Mouse (Mus musculus): ENCODE data around the gene Cox8a. TPM values are rescaled to one million over a fixed set of nuclear protein-coding genes. Genes with fewer than 3 reads are reported as not detected.
A peak's percentile ranks its signal among the peaks of the same experiment; 100 is the strongest.

Cox8a gene
- total RNA-seq (2021) = 1,334 and 1,491 TPM in 2 replicates
- long read RNA-seq, experiment 1, transcript Cox8a-201 (2 exons, 550 nt) = major isoform, 1,404 of 1,424 reads
- long read RNA-seq, experiment 1, partial matches to known transcripts = 16 of 1,424 reads
- long read RNA-seq, experiment 1, other reads (novel, unspliced or antisense) = 4 of 1,424 reads
- long read RNA-seq, experiment 2, transcript Cox8a-201 (2 exons, 550 nt) = major isoform, 1,942 of 1,968 reads
- long read RNA-seq, experiment 2, partial matches to known transcripts = 0 of 1,968 reads
- long read RNA-seq, experiment 2, other reads (novel, unspliced or antisense) = 26 of 1,968 reads

DNA sequence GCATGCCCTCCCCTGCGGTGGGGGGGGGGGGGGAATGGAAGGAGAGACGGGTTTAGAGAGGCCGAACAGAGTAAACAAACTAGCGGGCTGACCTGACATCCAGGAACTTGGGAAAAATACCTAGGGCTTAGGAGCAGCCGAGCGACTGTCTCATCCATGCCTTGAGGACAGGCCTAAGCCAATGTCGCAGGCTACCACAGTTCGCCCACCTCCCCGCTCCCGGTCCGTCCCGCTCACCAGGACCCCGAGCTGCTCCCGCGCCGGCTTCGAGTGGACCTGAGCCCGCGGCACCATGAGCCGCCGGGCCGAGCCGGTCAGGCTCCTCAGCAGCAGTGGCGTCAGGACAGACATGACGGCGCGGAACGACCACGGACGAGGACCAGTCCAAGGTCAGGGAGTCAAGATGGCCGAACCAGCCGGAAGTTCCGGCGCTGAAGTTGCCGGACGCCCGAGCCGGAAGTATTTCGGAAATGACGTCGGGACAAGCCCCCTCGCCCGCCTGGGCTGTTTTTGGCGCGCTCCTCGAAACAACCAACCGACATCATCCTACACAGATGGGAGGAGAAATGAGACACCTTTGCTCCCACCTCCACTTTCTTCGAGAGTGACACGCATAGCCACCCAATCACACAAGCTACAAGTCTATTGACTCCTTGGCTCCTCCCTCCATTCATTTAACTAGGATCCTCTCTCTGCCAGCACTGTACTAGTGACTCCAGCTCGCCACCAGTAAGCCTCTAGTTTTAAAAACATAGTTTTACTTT lies at the start of gene Cox8a:
Cox8a (minus strand) TSS at position 455 of the 764 bp plus-strand sequence.
- DNase-seq = peak; percentile 98

DNA sequence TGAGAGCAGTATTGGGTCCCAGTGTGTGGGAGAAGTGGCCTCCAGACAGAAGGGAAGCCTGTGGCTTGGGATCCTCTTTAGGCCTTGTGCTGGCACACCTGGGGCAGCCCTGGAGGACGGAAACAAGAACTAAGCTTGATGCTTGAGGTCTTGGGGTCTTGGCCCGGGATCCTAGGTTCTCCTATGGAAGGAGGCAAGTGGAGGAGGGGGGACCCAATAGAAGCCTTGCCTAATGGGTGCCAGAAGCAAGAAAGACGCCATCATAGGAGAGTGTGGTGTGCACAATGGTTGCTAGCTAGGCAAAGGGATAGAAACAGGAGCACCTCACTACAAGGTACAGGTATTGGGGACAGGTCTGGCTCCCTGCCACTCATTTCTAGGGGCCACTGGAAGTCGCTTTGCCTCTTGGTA lies 49.0 kb upstream of the Cox8a start:
- DNase-seq = no peak

DNA sequence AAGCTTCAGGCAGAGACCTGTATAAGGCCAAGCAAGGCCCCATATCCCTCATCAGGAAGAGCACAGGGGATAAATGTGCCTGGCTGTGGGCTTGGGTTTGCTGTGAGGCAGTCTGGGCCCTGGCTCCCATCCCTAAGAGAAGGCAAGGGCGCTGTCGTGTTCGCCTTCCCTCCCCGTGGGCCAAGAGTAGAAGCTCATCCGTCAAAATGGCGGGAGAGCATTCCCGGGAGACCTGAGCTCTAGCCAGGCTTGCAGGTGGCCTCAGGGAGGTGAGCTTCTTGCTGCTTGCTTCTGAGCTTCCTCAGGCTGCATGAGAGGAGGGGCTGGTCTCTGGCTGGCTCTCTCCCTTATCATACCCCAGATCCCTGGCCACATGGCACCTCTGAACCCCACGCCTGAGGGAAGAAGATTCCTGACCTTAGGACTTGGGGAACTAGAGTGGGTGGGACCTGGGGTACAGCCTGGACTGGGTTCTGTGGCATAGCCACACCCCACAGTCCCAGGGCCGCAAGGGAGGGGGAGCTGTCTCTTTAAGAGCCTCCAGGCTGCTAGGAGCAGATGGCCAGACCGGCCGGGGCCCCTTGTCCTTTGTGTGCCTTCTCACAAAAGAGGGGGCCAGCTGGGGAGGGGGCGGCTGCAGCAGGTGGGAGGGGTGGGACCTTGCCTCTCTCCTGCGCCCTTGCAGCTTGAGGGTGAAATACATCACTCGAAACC lies 48.2 kb upstream of the Cox8a start:
- DNase-seq = no peak

DNA sequence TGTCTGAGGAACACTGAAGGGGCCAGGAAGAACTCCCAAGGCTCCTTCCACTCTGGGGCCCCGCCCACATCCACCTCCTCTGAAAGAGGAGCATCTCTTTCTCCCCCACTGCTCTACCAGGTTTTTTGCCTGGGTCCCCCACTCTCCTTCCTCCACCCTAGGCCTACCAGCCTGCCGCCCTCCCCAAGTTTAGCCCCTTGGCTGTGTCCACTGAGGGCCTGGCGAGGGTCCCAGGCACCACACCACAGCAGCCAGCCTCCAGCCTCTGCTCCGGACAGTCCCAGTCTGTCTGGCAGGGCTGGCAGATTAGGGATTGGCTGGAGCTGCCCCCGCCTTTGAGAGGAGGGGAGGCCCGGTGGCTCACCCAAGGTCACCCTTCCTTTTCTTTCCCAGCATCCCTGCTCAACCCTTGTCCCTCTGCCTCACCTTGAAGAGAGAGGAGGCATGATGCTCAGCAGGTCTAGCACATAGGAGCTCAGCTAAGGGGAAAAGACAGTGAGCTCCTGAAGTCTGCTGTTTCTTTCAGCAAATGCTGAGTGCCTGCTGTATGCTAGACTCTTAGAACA lies 47.4 kb upstream of the Cox8a start:
- peak; percentile 70 for DNase-seq

DNA sequence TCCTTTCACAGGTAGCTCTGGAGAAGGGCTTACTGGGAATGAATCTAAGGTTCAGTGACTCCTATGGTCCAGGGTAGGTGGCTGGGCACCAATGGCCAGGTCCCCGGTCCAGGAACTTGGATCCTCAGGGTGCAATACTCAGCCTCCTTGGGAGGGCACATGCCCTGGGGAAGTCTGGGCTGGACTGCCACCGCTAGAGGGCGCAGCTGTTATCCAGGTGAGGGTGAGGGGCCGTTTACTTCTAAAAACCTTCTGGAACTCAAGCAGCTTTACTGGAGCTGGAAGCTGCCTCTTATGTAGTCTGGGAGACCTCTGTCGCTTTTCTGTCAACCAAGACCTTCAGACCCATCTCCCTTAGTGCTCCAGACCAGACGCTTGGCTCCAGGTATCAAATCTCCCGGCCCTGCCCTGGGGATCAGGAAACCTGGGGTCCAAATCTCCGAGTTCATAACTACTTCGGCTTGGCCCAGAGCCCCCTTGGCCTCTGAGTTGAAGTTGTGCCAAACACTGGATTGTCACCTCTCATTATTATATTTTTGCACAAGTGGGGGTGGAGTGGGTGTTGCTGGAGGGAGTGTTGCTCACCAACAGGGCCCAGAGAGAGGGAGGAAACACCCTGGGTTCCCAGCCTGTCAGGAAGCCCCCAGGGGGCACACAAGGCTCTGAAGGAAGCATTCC lies 46.8 kb upstream of the Cox8a start:
- peak; percentile 92 for DNase-seq

DNA sequence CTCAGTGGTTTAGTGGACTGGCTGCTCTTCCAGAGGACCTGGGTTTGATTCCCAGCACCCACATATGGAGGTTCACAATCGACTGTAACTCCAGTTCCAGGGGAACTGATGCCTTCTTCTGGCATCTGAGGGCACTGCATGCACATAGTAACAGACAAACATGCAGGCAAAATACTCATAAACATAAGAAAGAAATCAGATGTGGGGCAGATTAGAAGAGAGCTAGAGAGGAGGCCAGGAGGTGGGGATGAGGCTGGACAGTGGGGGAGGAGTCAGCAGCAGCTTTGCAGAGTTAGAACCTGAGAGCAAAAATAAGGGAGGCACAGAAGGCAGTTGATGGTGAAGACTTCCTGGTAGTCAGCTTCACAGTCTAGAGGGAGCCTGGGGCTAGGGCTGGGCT lies 45.2 kb upstream of the Cox8a start:
- no peak for DNase-seq

DNA sequence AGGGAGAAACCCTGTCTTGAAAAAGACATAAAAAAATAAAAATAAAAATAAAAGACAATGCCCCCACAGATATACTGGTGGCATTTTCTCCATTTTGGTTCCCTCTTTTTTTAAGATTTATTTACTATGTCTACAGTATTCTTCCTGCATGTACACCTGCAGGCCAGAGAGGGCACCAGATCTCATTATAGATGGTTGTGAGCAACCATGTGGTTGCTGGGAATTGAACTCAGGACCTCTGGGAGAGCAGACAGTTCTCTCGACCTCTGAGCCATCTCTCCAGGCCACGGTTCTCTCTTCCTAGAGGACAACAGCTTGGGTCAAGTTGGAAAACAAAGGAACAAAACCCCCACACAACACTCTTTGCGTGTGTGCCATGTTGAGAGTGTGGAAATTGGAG lies 44.5 kb upstream of the Cox8a start:
- no peak for DNase-seq

DNA sequence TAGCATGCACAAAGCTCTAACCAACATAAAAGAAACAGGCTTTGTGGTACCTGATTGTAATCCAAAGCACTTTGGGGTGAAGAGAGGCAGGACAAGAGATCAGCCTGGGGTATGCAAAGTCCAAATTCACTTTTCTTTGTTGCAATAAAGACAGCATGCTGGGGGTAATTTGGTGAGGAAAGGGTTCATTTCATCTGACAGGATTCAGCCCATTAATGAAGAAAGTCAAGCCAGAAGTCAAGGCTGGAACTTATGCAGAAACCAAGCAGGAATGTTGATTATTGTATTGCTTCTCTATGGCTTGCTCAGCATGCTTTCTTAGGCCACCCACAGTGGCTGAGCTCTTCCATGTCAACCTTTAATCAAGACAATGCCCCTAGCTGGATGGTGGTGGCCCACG lies 44.1 kb upstream of the Cox8a start:
- no peak for DNase-seq

DNA sequence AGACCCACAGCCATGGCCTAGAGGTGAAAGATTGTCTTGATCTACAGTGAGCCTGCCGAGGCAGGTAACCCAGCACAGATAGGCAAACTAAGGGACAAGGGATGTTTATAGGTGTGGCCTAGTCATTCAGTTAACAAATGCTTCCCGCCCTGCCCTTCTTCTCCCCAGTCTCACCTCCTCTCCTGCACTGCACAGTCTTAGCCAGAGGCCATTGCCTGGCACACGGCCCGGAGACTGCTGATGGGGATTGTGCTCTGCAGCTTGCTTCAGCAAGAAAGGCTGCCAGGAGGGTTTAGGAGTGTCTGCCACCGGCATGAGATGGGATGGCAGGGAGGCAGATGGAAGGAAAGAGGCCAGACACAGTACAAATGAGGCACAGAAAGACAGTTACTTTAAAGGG lies 40.5 kb upstream of the Cox8a start:
- DNase-seq = peak; percentile 47

DNA sequence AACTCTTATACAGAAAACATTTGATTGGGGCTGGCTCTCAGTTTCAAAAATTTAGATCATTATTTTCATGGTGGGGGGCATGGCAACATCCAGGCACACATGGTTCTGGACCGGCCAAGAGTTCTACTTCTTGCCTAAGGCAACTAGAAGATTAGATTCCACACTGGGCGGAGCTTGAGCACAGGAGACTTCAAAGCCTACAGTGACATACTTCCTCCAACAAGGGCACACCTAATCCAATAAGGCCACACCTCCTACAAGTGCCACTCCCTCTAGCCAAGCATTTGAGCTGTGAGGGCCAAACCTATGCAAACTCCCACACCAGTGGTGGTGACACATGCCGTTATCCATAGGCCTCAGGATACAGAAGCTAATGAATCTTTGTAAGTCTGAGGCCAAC lies 28.6 kb upstream of the Cox8a start:
- DNase-seq = no peak

DNA sequence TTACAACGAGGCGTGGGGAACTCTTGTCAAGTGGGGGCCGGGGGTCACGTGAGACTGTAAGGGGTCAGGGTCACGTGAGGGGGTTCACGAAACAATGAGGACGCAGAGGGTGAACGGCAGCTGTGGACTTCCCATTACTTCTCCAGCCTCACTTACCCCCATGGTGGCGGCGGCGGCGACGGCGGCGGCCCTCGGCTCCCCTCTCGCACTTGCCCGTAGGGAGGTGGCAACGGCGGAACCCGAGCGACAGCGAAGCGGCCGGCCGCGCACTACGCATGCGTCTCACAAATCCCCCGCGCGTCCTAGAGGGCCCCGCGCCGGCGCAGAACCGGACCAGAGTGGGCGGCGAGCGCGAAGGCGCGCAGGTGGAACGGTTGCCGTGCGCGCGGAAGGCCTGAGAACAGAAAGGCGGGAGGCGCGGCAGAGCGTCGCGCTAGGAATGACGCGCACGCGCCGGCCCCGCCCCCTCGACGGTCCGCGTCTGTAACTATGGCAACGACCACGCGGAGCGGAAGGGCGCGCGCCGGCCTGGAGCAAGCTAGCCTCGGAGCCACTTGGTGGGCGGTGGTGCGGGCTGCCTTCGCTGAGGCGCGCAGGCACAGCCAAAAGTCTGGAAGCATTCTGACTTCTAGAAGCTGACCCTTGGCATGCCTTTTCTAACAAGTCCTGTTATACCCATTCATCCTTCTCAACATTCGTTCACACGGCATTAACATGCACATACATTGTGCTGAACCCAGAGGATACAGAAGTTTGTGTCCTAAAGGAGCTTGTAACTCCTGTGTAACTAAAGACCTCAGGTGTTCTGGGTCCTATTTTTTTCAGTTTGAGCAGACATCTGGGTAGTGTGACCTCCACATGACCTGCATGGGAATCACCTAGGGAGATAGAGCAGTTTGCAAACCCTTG lies 23.6 kb upstream of the Cox8a start, which contains the start of gene Naa40:
Naa40 (minus strand) TSS at position 402 of the 909 bp plus-strand sequence.
- DNase-seq = peak; percentile 96

DNA sequence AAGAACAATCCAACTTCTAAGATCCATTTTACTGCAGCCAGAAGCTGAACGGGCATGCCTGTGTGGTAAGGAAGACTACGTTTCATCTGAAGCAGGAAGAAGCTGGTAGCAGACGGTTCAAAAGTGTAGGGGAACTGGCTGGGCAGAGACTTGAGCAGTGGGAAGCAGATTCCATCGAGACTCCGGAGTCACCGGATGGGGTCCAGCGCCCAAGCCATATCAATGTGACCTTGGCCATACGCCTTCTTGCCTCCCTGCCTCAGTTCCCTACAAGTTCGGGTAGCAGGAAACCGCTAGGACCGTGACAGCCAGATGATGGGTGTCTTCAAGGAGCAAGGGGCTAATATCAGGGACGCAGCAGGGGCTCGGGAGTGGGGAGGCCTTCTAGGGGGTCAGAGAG lies 22.9 kb upstream of the Cox8a start:
- DNase-seq = no peak

DNA sequence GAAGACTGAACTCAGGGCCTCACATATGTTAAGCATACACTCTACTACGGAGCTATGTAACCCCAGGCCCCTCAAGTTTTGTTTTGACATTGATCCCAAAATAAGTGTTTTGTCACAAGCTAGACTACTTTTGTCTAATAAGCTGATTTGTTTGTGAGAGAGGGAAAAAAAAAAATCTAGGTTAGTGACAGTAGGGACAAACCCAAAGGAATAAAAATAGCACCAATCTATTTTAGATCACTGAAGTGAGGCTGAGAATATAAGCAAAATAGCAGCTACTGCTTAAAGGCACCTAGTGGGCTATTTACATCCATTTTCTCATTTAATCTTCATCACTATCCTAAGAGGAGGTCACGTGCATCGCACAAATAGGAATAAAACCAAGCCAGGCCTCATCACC lies 22.2 kb upstream of the Cox8a start:
- DNase-seq = no peak

DNA sequence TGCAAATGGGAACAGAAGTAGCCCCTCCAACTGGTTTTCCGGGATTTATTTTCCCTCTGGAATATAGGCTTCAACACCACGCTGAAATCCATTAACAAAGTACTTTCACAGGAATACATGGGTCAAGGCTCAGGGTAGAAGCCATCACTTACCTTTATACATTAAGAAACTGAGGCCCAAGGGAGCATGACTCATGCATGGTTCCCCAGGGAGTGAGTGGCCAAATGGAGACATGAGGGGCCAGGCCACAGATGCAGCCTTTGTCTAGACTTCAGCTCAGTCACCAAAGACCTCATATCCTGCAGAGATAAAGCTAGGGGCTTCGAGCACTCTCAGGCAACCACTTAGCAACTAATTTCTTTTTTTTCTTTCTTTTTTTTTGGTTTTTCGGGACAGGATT lies 19.3 kb upstream of the Cox8a start:
- DNase-seq = no peak

DNA sequence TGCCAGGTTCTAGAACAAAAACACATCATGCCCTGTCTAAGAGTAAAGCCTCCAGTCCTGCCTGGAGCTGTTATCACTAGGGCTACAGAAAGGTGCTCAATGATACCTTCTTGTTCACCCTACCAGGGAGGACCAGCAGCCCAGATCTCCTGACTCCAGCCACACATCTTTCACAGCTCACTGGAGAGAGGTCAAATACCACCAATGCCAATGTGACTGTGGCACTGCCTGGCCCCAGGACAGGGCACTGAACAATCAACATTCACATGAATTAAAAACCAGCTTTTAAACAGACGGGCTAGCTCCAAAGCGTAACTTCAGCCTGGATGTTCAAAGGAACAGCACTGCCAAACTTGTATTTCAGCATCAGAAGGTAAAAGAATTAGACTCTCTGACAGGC lies 18.6 kb upstream of the Cox8a start:
- no peak for DNase-seq

DNA sequence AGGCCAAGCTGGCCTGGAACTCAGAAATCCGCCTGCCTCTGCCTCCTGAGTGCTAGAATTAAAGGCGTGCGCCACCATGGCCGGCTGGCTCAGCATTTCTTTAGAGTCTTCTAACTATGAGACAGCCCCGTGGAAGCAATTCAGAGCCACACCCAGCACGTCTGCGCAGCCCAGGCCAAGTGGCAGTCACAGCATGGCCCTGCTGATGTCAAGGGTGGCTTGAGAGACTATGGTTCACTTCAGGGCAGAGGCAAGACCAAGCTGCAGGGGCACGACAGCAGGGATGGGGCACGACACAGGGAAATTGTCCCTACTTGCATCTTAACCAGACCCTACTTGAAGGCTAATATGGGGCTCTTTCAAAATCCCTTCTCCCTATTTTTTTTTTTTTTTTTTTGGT lies 18.0 kb upstream of the Cox8a start:
- DNase-seq = no peak

DNA sequence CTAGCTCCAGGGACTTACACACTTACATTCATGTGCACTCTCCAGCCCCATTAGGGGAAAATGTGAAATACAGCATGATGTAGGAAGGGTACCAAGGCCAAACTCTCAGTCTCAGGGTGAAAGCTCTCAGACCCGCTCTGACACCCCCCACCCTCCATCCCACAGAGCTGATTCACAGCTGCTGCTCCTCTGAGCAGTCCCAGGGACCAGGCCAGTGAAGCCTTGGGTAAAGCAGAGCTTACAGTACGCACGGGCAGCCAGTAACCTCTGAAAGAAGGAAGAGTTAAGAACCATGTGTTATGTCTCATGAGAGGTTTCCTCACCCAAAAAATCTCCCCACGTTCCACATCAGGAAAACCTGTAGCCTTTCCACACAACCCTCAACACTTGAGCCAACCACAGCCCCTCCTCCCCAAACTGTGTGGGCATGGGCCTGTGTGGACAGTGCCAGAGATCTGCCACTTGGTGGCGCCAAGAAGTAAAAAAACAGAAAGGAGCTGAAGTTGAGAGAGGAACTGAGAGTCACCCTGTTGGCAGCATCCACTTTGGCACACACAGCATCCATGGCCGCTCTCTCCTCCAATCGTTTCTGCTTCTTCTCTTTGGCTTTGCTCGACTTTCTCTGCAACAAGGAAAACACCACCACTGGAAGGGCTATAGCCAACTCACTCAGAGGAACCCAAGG lies 17.3 kb upstream of the Cox8a start:
- peak; percentile 90 for DNase-seq

DNA sequence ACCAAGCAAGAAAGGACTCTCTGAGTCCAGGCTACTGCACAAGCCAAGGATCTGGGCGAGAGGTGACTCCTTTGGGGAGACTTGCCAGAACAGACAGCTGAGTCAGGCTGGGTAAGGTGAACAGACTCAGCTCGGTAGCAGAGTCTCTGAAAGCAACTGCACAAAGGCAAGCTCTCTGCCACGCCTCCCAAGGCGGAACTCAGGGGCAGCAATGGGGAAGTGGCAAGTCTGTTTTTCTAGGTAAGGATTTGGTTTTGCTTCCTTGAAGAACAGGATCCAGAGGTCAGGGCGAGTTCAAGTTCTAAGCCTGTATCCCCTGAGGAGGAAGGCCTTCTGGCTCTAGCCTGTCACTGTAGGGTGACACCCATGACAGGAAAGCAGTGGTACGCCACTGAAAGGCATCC lies 9.1 kb upstream of the Cox8a start:
- peak; percentile 42 for DNase-seq

DNA sequence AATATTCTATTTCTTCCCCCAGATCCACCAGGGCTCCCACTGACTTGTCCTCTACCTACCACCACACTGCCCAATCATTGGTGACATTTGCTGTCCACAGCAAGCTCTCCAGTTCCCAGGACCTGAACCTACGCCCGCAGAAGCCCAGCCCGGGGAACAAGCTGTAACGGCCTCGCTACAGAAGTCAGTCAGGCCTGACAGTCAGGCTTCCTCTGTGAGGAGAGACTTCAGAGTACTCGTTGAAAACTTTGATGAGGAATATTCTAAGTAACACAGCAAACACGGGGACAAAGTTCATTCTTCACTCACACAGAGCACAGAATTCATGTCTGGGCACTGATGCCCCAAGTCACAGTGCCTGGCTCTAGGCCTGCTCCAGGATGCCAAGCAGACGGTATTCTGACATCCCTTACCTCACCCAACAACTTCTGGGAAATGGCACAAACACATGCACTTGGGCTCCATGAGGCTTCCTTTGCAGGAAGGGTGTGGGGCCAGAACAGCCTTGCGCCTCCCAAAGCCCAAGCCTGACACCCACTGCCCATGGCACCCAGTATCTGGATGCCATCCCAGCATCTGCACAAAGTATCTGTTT lies 7.8 kb upstream of the Cox8a start:
- no peak for DNase-seq

DNA sequence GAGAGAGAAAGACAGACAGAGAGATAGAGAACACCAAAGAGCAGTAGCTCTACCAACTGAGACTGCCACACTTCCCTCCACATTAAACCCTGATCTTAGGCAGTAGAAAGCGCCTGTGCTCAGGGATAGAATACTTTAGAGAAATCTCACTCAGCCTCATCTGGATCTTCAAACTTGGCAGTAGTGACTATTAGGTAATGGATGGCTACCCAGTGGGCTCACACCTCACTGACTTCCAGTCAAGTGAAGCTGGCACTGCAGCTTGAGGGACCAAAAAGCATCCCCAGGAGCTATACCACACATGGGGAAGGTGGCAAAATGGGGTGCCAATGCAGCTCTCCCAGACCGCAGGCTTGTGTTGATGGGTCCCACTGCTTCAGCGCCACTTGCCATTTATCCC lies 6.8 kb upstream of the Cox8a start:
- no peak for DNase-seq

Data from adrenal gland, postnatal 14 days (tissue).